Mouse (Mus musculus): ENCODE results near the gene Cstb. TPM values are rescaled to one million over a fixed set of nuclear protein-coding genes. Genes with fewer than 3 reads are reported as not detected.

The Cstb gene
- polyA plus RNA-seq, 1 experiment, result 249 TPM

Other genes with a start within 250 kb of the Cstb start
- 3.3 and 4.3 TPM in 2 replicates for gene Pwp2, start 240.5 kb upstream of the Cstb start, polyA plus RNA-seq (2012; ENCODE audit: insufficient read depth, insufficient read length, missing spikeins)
- gene Trappc10, start 181.0 kb upstream of the Cstb start, polyA plus RNA-seq (2012; ENCODE audit: insufficient read depth, insufficient read length, missing spikeins), result 22.4 and 23.1 TPM in 2 replicates
- gene Agpat3, start 73.2 kb upstream of the Cstb start, polyA plus RNA-seq (2012; ENCODE audit: insufficient read depth, insufficient read length, missing spikeins), result 311 and 438 TPM in 2 replicates
- gene Rrp1, start 12.6 kb upstream of the Cstb start, polyA plus RNA-seq (2012; ENCODE audit: insufficient read depth, insufficient read length, missing spikeins), result 52.5 and 65.4 TPM in 2 replicates
- 21.2 and 28.2 TPM in 2 replicates for gene Pdxk, start 39.3 kb downstream of the Cstb start, polyA plus RNA-seq (2012; ENCODE audit: insufficient read depth, insufficient read length, missing spikeins)
- not detected in 2 replicates for gene Olfr1358, start 91.8 kb downstream of the Cstb start, polyA plus RNA-seq (2012; ENCODE audit: insufficient read depth, insufficient read length, missing spikeins)
- gene Ilvbl, start 148.7 kb downstream of the Cstb start, polyA plus RNA-seq (2012; ENCODE audit: insufficient read depth, insufficient read length, missing spikeins), result 18.4 and 30.2 TPM in 2 replicates
- 16.9 and 18.4 TPM in 2 replicates for gene Syde1, start 166.3 kb downstream of the Cstb start, polyA plus RNA-seq (2012; ENCODE audit: insufficient read depth, insufficient read length, missing spikeins)
- not detected in 2 replicates for gene Olfr1357, start 192.4 kb downstream of the Cstb start, polyA plus RNA-seq (2012; ENCODE audit: insufficient read depth, insufficient read length, missing spikeins)

Data from brown adipose tissue, adult 24 weeks (tissue).